Mouse (Mus musculus): ENCODE results near the gene Zfp931. TPM values are rescaled to one million over a fixed set of nuclear protein-coding genes. Genes with fewer than 3 reads are reported as not detected.
"Not testable (repeated sequence)": the region's sequence is repeated elsewhere in the genome, so short reads cannot be mapped to it uniquely, and the experiment has no call there.

The Zfp931 gene
- polyA plus RNA-seq, 1 experiment = 1.5 TPM

DNA sequence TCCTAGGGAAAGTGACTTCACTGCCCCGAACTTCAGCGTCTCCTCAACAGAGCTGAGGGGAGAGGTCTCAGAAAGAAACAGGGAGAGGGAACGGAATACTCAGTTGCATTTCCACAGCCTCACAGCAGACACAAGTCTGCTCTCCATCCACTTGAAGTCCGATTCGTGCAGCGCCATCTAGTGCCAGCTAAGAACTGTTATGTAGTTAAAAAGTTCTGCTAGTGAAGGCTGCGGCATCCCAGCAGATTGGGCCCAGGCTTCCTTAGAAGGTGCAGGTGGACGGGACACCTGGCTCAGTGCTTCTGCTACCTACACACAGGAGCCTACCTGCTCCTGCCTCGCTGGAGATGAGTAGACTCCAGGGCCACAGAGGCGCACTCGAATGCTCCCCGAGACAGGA lies 39.7 kb upstream of the Zfp931 start:
- TF ChIP-seq USF1 (IDR thresholded peaks at IDR 0.05; ENCODE audit: low read depth) = no peak
- TF ChIP-seq CEBPB (IDR thresholded peaks at IDR 0.05; ENCODE audit: low read depth) = no peak
- TF ChIP-seq CTCF (IDR thresholded peaks at IDR 0.05; ENCODE audit: control insufficient read depth, insufficient read depth, insufficient read length) = no peak
- no peak for TF ChIP-seq FOSL1 (IDR thresholded peaks at IDR 0.05; ENCODE audit: insufficient read depth, low read length, poor library complexity, severe bottlenecking)
- no peak for TF ChIP-seq MYOD1 (IDR thresholded peaks at IDR 0.05; ENCODE audit: control insufficient read depth, insufficient read length, low read depth)
- no peak for TF ChIP-seq MYOG (IDR thresholded peaks at IDR 0.05; ENCODE audit: control insufficient read depth, extremely low read depth, insufficient read length)
- no peak for TF ChIP-seq MAX (IDR thresholded peaks at IDR 0.05)
- Histone ChIP-seq H3K27me3 (ENCODE audit: control insufficient read depth, insufficient read depth, insufficient read length) (no peaks in the 10 kb centered on the region), H3K79me3 (ENCODE audit: low read depth) (no peaks in the 10 kb centered on the region), H3K36me3 (ENCODE audit: control insufficient read depth, insufficient read depth) (no peaks in the 10 kb centered on the region), H3ac (ENCODE audit: control insufficient read depth, insufficient read length, low read depth) (no peak overlapping the region), H3K79me2 (ENCODE audit: control insufficient read depth, insufficient read depth) (no peaks in the 10 kb centered on the region), H3K4me3 (ENCODE audit: insufficient read depth, poor library complexity, severe bottlenecking) (no peak overlapping the region)

- Histone ChIP-seq H3K36me3 (ENCODE audit: control insufficient read depth, insufficient read depth) (no peaks in the 10 kb centered on the region), H3K79me3 (ENCODE audit: low read depth) (no peaks in the 10 kb centered on the region), H3ac (ENCODE audit: control insufficient read depth, insufficient read length, low read depth) (no peak overlapping the region), H3K4me3 (ENCODE audit: insufficient read depth, poor library complexity, severe bottlenecking) (no peak overlapping the region), H3K27me3 (ENCODE audit: control insufficient read depth, insufficient read depth, insufficient read length) (no peaks in the 10 kb centered on the region), H3K79me2 (ENCODE audit: control insufficient read depth, insufficient read depth) (no peaks in the 10 kb centered on the region)
- TF ChIP-seq CTCF (IDR thresholded peaks at IDR 0.05; ENCODE audit: control insufficient read depth, insufficient read depth, insufficient read length) (no peak), USF1 (IDR thresholded peaks at IDR 0.05; ENCODE audit: low read depth) (no peak), MYOD1 (IDR thresholded peaks at IDR 0.05; ENCODE audit: control insufficient read depth, insufficient read length, low read depth) (no peak), MAX (IDR thresholded peaks at IDR 0.05) (no peak), CEBPB (IDR thresholded peaks at IDR 0.05; ENCODE audit: low read depth) (no peak), FOSL1 (IDR thresholded peaks at IDR 0.05; ENCODE audit: insufficient read depth, low read length, poor library complexity, severe bottlenecking) (no peak), MYOG (IDR thresholded peaks at IDR 0.05; ENCODE audit: control insufficient read depth, extremely low read depth, insufficient read length) (no peak)
Measured at GRCm38 (mm10) chr2:178101957-178102356, 23.7 kb upstream of the Zfp931 start.

- Histone ChIP-seq H3K27me3 (ENCODE audit: control insufficient read depth, insufficient read depth, insufficient read length) (no peaks in the 10 kb centered on the region), H3ac (ENCODE audit: control insufficient read depth, insufficient read length, low read depth) (no peak overlapping the region), H3K79me2 (ENCODE audit: control insufficient read depth, insufficient read depth) (no peaks in the 10 kb centered on the region), H3K4me3 (ENCODE audit: insufficient read depth, poor library complexity, severe bottlenecking) (no peak overlapping the region), H3K79me3 (ENCODE audit: low read depth) (no peaks in the 10 kb centered on the region), H3K36me3 (ENCODE audit: control insufficient read depth, insufficient read depth) (no peaks in the 10 kb centered on the region)
- no peak for TF ChIP-seq MYOG (IDR thresholded peaks at IDR 0.05; ENCODE audit: control insufficient read depth, extremely low read depth, insufficient read length)
Measured at GRCm38 (mm10) chr2:178098021-178098420, 19.7 kb upstream of the Zfp931 start.

DNA sequence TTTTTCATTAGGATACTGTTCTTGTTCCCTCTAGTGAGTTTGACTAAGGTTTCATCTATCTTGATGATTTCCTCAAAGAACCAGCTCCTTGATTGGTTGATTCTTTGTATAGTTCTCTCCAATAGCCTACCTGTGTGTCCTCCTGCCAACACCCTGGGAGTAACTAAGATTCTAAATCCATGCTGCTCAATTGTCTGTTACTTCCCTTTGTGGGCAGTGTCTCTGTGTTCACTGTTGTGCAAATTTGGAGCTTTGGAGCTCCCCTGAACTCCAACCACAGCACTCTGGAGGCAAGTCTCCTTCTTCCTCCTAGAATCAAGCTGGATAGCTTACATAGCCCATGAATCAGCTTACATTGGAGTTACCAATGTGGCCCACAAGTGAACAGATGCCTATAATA lies 11.3 kb upstream of the Zfp931 start:
- Histone ChIP-seq H3K79me2 (ENCODE audit: control insufficient read depth, insufficient read depth) (no peaks in the 10 kb centered on the region), H3K79me3 (ENCODE audit: low read depth) (no peaks in the 10 kb centered on the region), H3K27me3 (ENCODE audit: control insufficient read depth, insufficient read depth, insufficient read length) (no peaks in the 10 kb centered on the region), H3ac (ENCODE audit: control insufficient read depth, insufficient read length, low read depth) (no peak overlapping the region), H3K36me3 (ENCODE audit: control insufficient read depth, insufficient read depth) (no peaks in the 10 kb centered on the region), H3K4me3 (ENCODE audit: insufficient read depth, poor library complexity, severe bottlenecking) (no peak overlapping the region)
- TF ChIP-seq MYOG (IDR thresholded peaks at IDR 0.05; ENCODE audit: control insufficient read depth, extremely low read depth, insufficient read length) (no peak), MAX (IDR thresholded peaks at IDR 0.05) (no peak), FOSL1 (IDR thresholded peaks at IDR 0.05; ENCODE audit: insufficient read depth, low read length, poor library complexity, severe bottlenecking) (no peak), USF1 (IDR thresholded peaks at IDR 0.05; ENCODE audit: low read depth) (no peak), CEBPB (IDR thresholded peaks at IDR 0.05; ENCODE audit: low read depth) (no peak), CTCF (IDR thresholded peaks at IDR 0.05; ENCODE audit: control insufficient read depth, insufficient read depth, insufficient read length) (no peak), MYOD1 (IDR thresholded peaks at IDR 0.05; ENCODE audit: control insufficient read depth, insufficient read length, low read depth) (no peak)

- TF ChIP-seq CEBPB (IDR thresholded peaks at IDR 0.05; ENCODE audit: low read depth) (peak; percentile 48), USF1 (IDR thresholded peaks at IDR 0.05; ENCODE audit: low read depth) (no peak), CTCF (IDR thresholded peaks at IDR 0.05; ENCODE audit: control insufficient read depth, insufficient read depth, insufficient read length) (no peak)
- H3K27me3 ChIP-seq (ENCODE audit: control insufficient read depth, insufficient read depth, insufficient read length) = no peaks in the 10 kb centered on the region
- H3K79me3 ChIP-seq (ENCODE audit: low read depth) = no peaks in the 10 kb centered on the region
Measured at GRCm38 (mm10) chr2:178058195-178058594, 20.1 kb downstream of the Zfp931 start.

DNA sequence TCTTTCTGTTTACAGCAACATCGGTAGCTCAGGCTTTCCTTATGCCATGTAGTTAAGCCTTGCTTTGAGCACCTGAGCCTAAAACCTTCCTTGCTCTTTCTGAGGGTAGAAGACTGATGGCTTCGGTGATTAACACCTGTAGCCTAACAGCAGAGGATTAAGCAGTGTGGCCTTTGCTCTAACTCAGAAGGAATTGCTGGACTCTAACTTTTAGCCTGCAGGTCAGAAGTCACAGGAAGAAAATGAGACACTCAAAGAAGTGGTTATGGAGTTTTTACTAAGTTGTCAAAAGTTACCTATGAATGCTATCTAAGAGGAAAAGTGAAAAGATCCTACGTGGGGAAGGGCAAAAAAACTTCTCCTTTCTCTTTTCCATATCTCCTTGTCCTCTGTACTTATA lies 50.7 kb downstream of the Zfp931 start:
- not testable (repeated sequence) for H3K4me3 ChIP-seq (ENCODE audit: insufficient read depth, poor library complexity, severe bottlenecking); H3K79me2 ChIP-seq (ENCODE audit: control insufficient read depth, insufficient read depth); H3K36me3 ChIP-seq (ENCODE audit: control insufficient read depth, insufficient read depth); H3K79me3 ChIP-seq (ENCODE audit: low read depth); H3ac ChIP-seq (ENCODE audit: control insufficient read depth, insufficient read length, low read depth); H3K27me3 ChIP-seq (ENCODE audit: control insufficient read depth, insufficient read depth, insufficient read length)

More at GRCm38 (mm10) chr2:178058195-178058594, 20.1 kb downstream of the Zfp931 start:
- H3K36me3 ChIP-seq (ENCODE audit: control insufficient read depth, insufficient read depth) = no peaks in the 10 kb centered on the region
- no peaks in the 10 kb centered on the region for H3K79me2 ChIP-seq (ENCODE audit: control insufficient read depth, insufficient read depth)
- no peak overlapping the region for H3ac ChIP-seq (ENCODE audit: control insufficient read depth, insufficient read length, low read depth)
- H3K4me3 ChIP-seq (ENCODE audit: insufficient read depth, poor library complexity, severe bottlenecking) = no peak overlapping the region

DNA sequence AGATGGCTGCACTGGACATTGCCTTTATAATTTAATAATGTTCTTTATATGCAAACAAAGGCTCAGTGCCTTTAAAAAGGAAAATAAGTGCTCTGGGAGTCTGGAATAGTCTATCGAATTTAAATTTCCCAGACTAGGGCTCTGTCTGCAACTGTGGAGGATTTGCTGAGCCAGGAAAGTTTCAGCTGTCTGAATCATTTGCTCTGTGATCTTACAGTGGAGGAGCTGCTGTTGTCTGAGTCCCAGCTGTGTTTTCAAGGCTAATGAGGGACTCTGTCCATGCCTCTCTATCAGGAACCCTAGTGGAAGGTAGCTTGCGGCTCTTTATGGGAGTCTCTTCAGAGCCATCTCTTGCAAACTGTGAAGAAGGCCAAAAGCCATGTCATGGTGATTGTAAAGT lies 54.4 kb downstream of the Zfp931 start:
- not testable (repeated sequence) for H3K27me3 ChIP-seq (ENCODE audit: control insufficient read depth, insufficient read depth, insufficient read length); H3K79me2 ChIP-seq (ENCODE audit: control insufficient read depth, insufficient read depth); H3K36me3 ChIP-seq (ENCODE audit: control insufficient read depth, insufficient read depth); H3ac ChIP-seq (ENCODE audit: control insufficient read depth, insufficient read length, low read depth); H3K79me3 ChIP-seq (ENCODE audit: low read depth)
- peak overlapping the region; percentile 50 for H3K4me3 ChIP-seq (ENCODE audit: insufficient read depth, poor library complexity, severe bottlenecking)

DNA sequence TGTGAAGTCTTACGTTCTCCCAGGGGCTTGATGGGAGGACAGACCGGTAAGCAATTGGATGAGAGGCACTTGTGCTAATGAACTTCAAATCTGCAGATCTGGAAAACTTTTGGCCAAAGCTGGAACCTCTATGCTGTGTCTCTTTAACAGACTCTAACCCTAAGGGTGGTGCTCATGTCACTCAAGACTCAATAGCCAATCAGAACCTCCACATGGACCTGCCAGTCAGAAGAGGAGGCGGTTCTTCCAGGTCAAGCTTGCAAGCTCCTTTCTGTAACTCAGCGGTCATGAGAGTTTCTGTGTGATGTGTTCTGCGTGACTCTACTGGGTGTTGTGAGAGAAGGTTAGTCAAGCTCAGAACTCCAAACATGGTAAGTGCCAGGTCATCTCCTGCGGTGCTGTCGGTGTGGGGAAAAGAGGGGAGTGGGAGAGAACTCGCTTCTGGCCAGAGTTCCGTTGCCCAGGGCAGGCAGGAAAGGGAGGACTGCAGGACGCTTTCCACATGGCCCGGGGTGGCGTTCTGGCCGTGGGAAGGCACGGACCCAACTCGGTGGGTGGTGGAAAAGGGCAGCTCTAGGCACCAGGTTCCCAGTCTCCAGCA lies 55.2 kb downstream of the Zfp931 start, which contains the start of gene Zfp971:
Gene Zfp971, plus strand, starts transcription at position 274 of the 601 bp plus-strand sequence.
- not testable (repeated sequence) for H3K79me2 ChIP-seq (ENCODE audit: control insufficient read depth, insufficient read depth); H3K27me3 ChIP-seq (ENCODE audit: control insufficient read depth, insufficient read depth, insufficient read length); H3K79me3 ChIP-seq (ENCODE audit: low read depth); H3K36me3 ChIP-seq (ENCODE audit: control insufficient read depth, insufficient read depth)
- Histone ChIP-seq H3K4me3 (ENCODE audit: insufficient read depth, poor library complexity, severe bottlenecking) (peak within 1 kb of the TSS; percentile 50), H3ac (ENCODE audit: control insufficient read depth, insufficient read length, low read depth) (peak within 1 kb of the TSS; percentile 46)

GRCm38 (mm10) chr2:178020773-178021172 lies 57.5 kb downstream of the Zfp931 start:
- not testable (repeated sequence) for H3K36me3 ChIP-seq (ENCODE audit: control insufficient read depth, insufficient read depth); H3K27me3 ChIP-seq (ENCODE audit: control insufficient read depth, insufficient read depth, insufficient read length); H3K4me3 ChIP-seq (ENCODE audit: insufficient read depth, poor library complexity, severe bottlenecking); H3K79me2 ChIP-seq (ENCODE audit: control insufficient read depth, insufficient read depth); H3ac ChIP-seq (ENCODE audit: control insufficient read depth, insufficient read length, low read depth); H3K79me3 ChIP-seq (ENCODE audit: low read depth)
